Mouse (Mus musculus) spleen, adult 2 months (tissue): ENCODE results near the gene Tmem209.

Experiments used
- CTCF ChIP-seq: fragments of 200-500 bp; IDR thresholded peaks from 2 replicates; pipeline ENCODE4 v1.5.1; 2011; ENCODE audit warnings: mild to moderate bottlenecking, inconsistent platforms; ENCODE audit not compliant: insufficient read depth, insufficient read length, insufficient replicate concordance; ENCODE audit errors: extremely low read depth
- POLR2A ChIP-seq: fragments of 200-500 bp; IDR thresholded peaks from 2 replicates; pipeline ENCODE4 v1.6.1; 2011; ENCODE audit warnings: low read depth, low read length, inconsistent platforms

DNA sequence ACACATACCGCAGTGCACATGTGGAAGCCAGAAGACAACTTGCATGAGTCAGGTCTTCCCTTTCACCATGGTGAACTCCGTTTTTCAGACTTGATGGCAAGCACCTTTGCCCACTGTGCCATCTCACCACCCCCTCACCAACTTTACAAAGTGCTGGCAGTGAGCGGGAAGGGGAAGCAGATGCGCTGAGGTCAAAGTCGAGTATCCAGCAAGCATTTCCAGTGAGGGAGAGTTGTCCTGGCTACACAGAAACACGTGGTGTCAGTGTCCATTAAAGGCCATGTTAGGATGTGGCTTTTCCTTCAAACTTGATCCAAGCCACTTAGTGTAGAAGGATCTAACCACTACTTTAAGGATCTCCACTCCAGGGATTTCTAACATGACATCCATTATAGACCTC lies 31.8 kb downstream of the Tmem209 start:
- TF ChIP-seq CTCF (no peak), POLR2A (no peak)
